Mouse (Mus musculus) cerebellum, adult 2 months (tissue): ENCODE results near the gene Dppa2. TPM values are rescaled to one million over a fixed set of nuclear protein-coding genes. Genes with fewer than 3 reads are reported as not detected.

ENCODE experiments used
- DNase-seq, 2 experiments: peaks; one replicate each; pipeline ENCODE4 v3.0.0; 2021
- H3K27ac ChIP-seq: fragments of 200-500 bp; 2 replicates; pipeline ENCODE4 v1.5.1; 2012; ENCODE audit warnings: low read length, control low read depth, inconsistent platforms; ENCODE audit not compliant: insufficient read depth
- H3K27me3 ChIP-seq: fragments of 200-500 bp; 2 replicates; pipeline ENCODE4 v1.6.1; 2012; ENCODE audit warnings: inconsistent platforms, mild to moderate bottlenecking, low read length, moderate library complexity; ENCODE audit not compliant: control insufficient read depth, insufficient read depth
- H3K4me1 ChIP-seq: fragments of 200-500 bp; 2 replicates; pipeline ENCODE4 v1.6.1; 2011; ENCODE audit warnings: low read length; ENCODE audit not compliant: control insufficient read depth, insufficient read depth
- H3K4me3 ChIP-seq: fragments of 200-500 bp; replicated peaks from 2 replicates; pipeline ENCODE3; 2011; ENCODE audit warnings: mild to moderate bottlenecking, low read depth, low read length, control low read depth; ENCODE audit not compliant: insufficient read depth
- CTCF ChIP-seq: fragments of 200-500 bp; IDR thresholded peaks from 2 replicates; pipeline ENCODE4 v1.5.1; 2011; ENCODE audit warnings: low read depth, mild to moderate bottlenecking, control low read depth, low read length, moderate library complexity, borderline replicate concordance; ENCODE audit not compliant: insufficient read depth
- POLR2A ChIP-seq: fragments of 200-500 bp; IDR thresholded peaks from 2 replicates; pipeline ENCODE4 v1.6.1; 2011; ENCODE audit warnings: low read length, control low read depth, borderline replicate concordance; ENCODE audit not compliant: insufficient read depth
- WGBS: fragments of 180-500 bp; shearing (Covaris S2); methylation state at CpG from one replicate; pipeline ENCODE4 v1.1.7; 2018; 5-methylcytosine and 5-hydroxymethylcytosine counted together
- polyA plus RNA-seq: library from polyadenylated mRNA; depleted of rRNA; stranded (reverse); fragments of >200 nt; gene quantifications from 2 replicates; pipeline ENCODE4 v1.2.3, GENCODE M21; 2012

The Dppa2 gene
- polyA plus RNA-seq, 1 experiment, result 0.20 TPM

GRCm38 (mm10) chr16:48320781-48321180 is 17.1 kb downstream of the Dppa2 start:
- H3K27me3 ChIP-seq, result no peaks in the 10 kb centered on the region
- H3K27ac ChIP-seq, result no peak overlapping the region
- WGBS, result 96% methylated on average over 6 of the region's 6 CpGs
- no peak overlapping the region for H3K4me3 ChIP-seq
- TF ChIP-seq CTCF (no peak), POLR2A (no peak)
- DNase-seq, result no peak
- H3K4me1 ChIP-seq, result 0 out of 2 replicates have a peak, but pooled peaks cover 3% of the 10 kb centered on the region

DNA sequence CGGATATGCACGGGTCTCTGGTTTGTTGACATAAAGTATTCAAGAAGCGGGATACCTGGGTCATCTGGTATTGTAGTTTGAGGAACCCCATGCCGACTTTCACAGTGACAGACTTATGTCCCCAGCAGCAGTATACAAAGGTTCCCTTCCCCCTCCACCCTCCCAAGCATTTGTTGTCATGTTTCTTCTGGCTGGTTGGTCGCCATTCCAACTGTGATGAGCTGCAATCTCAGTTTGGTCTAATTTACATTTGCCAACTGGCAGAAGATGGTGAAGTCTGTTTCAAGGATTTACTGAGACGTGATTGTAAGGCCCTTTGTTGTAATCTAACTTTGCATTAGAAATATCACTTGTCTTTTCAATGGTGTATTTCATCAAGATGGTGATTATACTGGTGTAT is 19.4 kb downstream of the Dppa2 start:
- 58% methylated on average over 6 of the region's 6 CpGs for WGBS
- H3K4me3 ChIP-seq, result no peak overlapping the region
- H3K27ac ChIP-seq, result no peak overlapping the region
- no peaks in the 10 kb centered on the region for H3K27me3 ChIP-seq
- peak in 1 of 2 experiments; percentile 43 for DNase-seq
- H3K4me1 ChIP-seq, result peaks cover 10% of the 10 kb centered on the region
- TF ChIP-seq POLR2A (no peak), CTCF (no peak)

GRCm38 (mm10) chr16:48323602-48324345 is 20.1 kb downstream of the Dppa2 start:
- no peak overlapping the region for H3K4me3 ChIP-seq
- TF ChIP-seq POLR2A (no peak), CTCF (no peak)
- H3K27ac ChIP-seq, result no peak overlapping the region
- WGBS, result 81% methylated on average over 8 of the region's 8 CpGs
- no peaks in the 10 kb centered on the region for H3K27me3 ChIP-seq
- peaks cover 10% of the 10 kb centered on the region for H3K4me1 ChIP-seq
- DNase-seq, result no peak

DNA sequence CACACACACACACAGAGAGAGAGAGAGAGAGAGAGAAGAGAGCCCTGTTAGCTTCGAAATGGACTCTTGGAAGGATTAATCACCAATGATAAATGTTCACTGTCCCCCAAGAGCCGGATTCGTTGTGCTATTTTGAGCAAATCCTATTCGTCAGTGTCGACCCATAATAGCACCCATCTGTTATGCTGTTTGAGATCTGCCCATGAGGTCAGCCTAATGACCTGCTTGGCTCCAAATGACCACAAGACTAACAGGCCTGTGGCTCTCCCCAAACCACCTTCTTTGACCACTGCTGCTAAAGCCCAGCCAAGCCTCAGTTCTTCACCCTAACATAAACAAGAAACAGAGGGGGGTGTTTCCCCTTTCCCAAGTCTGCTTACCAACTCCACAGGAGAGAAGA is 23.2 kb downstream of the Dppa2 start:
- peaks cover 13% of the 10 kb centered on the region for H3K4me1 ChIP-seq
- peak; percentile 61 to 84 for DNase-seq
- WGBS, result 4% methylated on average over 5 of the region's 5 CpGs
- no peak overlapping the region for H3K4me3 ChIP-seq
- no peaks in the 10 kb centered on the region for H3K27me3 ChIP-seq
- TF ChIP-seq POLR2A, result no peak
- TF ChIP-seq CTCF, result no peak
- H3K27ac ChIP-seq, result no peak overlapping the region

DNA sequence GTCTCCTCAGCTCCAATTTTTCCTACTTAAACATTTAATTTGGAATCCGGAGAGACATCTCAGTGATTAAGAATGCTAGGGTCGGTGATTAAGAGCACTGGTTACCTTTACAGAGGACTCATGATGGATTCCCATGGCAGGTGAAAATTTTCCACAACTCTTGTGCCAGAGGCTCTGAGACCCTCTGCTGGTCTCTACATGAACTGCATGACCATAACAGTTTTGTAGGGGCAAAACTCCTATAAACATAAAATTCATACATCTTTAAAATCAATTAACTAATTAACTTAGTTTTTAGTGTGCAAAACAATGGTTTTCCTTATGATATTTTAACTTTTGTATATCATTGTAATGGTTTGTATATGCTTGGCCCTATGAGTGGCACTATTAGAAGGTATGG is 24.7 kb downstream of the Dppa2 start:
- 97% methylated on average over 2 of the region's 2 CpGs for WGBS
- H3K27me3 ChIP-seq, result no peaks in the 10 kb centered on the region
- peaks cover 13% of the 10 kb centered on the region for H3K4me1 ChIP-seq
- no peak overlapping the region for H3K4me3 ChIP-seq
- H3K27ac ChIP-seq, result no peak overlapping the region
- no peak for DNase-seq
- TF ChIP-seq POLR2A, result no peak
- no peak for TF ChIP-seq CTCF

- peak; percentile 93 to 97 for DNase-seq
- WGBS, result 4% methylated on average over 3 of the region's 3 CpGs
- Histone ChIP-seq H3K4me1 (peaks cover 13% of the 10 kb centered on the region), H3K27ac (peak overlapping the region; percentile 18; the same call in 1 of the 2 replicates), H3K27me3 (no peaks in the 10 kb centered on the region), H3K4me3 (no peak overlapping the region)
- TF ChIP-seq POLR2A (no peak), CTCF (no peak)
Measured at GRCm38 (mm10) chr16:48331822-48332221, 28.1 kb downstream of the Dppa2 start.

DNA sequence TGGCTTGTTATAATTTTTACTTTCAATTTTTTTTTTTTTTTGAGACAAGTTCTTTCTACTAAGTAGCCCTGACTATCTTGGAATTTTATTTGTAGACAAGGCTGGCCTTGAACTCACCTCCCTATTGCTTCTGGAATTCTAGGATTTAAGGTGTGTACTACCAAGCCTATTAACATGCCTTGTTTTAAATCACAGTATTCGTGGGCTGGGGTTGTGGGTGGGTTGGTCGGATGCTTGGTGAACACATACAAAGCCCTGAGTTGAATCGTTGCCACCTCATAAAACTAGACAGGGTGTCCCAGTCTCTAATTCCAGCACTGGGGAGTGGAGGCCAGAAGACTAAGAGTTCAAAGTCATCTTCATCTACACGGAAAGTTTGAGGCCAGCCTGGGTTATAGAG is 31.6 kb downstream of the Dppa2 start:
- 95% methylated on average over 4 of the region's 4 CpGs for WGBS
- H3K27ac ChIP-seq, result no peak overlapping the region
- peaks cover 6% of the 10 kb centered on the region for H3K4me1 ChIP-seq
- no peaks in the 10 kb centered on the region for H3K27me3 ChIP-seq
- no peak overlapping the region for H3K4me3 ChIP-seq
- no peak for DNase-seq
- TF ChIP-seq POLR2A (no peak), CTCF (no peak)

DNA sequence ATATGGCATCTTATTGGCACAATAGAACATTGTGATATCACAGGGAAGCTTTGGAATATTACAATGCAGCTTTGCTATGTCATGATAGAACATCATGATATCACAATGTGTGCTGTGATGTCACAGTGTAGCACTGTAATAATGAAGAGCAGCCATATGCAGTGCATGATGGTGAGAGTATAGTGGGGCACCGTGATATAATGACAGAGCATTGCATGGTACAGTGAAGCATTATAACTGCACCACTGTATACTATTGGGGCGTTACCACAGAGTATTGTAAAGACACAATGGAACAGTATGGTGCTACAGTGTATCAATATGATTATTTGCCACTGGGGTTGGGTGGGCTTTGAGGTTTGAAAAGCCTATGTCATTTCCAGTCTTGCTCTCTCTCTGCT is 40.5 kb downstream of the Dppa2 start:
- Histone ChIP-seq H3K4me1 (no peaks in the 10 kb centered on the region), H3K27ac (no peak overlapping the region), H3K27me3 (no peaks in the 10 kb centered on the region), H3K4me3 (no peak overlapping the region)
- no peak for TF ChIP-seq CTCF
- TF ChIP-seq POLR2A, result no peak
- 94% methylated on average over 2 of the region's 2 CpGs for WGBS
- DNase-seq, result no peak

DNA sequence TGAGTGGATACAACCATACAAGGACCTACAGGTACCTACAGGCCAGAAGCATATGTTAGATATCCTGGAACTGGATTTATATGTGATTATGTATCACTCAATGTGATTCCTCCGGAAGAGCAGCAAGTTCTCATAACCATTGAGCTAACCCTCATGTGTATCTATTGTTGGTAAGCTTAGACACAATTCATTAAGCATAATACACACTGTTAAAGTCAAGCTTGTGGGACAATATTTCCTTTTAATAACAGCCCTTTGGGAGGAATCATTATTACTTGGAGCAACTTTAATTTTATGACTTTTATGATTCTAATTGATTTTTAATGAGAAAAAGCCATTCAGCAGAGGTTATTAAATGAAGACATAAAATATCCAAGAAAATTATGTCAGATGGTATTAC is 43.5 kb downstream of the Dppa2 start:
- DNase-seq, result no peak
- TF ChIP-seq POLR2A (no peak), CTCF (no peak)
- 84% methylated on average over 1 of the region's 1 CpGs for WGBS

More for the DNA sequence above, 43.5 kb downstream of the Dppa2 start:
- Histone ChIP-seq H3K27me3 (no peaks in the 10 kb centered on the region), H3K4me3 (no peak overlapping the region), H3K27ac (no peak overlapping the region), H3K4me1 (no peaks in the 10 kb centered on the region)
